Mouse (Mus musculus): ENCODE data around the gene 1700067P10Rik. TPM values are rescaled to one million over a fixed set of nuclear protein-coding genes. Genes with fewer than 3 reads are reported as not detected.

The 1700067P10Rik gene
- polyA plus RNA-seq, 1 experiment from 2014 or later: not detected

GRCm38 (mm10) chr17:48094820-48095680 lies 5.9 kb downstream of the 1700067P10Rik start:
- Histone ChIP-seq H3K9me3 (ENCODE audit: low read length) (no peaks in the 10 kb centered on the region), H3K27ac (ENCODE audit: low read length) (no peak overlapping the region), H3K4me2 (replicated peaks; ENCODE audit: low read depth, low read length) (no peak overlapping the region), H3K27me3 (replicated peaks; ENCODE audit: insufficient read depth, low read length) (peaks cover 29% of the 10 kb centered on the region), H3K9ac (replicated peaks; ENCODE audit: low read depth) (no peak overlapping the region), H3K4me1 (ENCODE audit: insufficient read depth, low read depth, low read length) (peaks cover 7% of the 10 kb centered on the region; the same call in 1 of the 2 replicates), H3K4me3 (ENCODE audit: low read depth, low read length) (no peak overlapping the region), H3K36me3 (ENCODE audit: insufficient read depth, low read length) (no peaks in the 10 kb centered on the region)
- DNase-seq (ENCODE audit: low spot score) (no peak), ATAC-seq (no peak)
- WGBS: 11% methylated on average over 20 of the region's 20 CpGs
- TF ChIP-seq CTCF (IDR thresholded peaks at IDR 0.05) (no peak), EP300 (IDR thresholded peaks at IDR 0.05) (no peak)

DNA sequence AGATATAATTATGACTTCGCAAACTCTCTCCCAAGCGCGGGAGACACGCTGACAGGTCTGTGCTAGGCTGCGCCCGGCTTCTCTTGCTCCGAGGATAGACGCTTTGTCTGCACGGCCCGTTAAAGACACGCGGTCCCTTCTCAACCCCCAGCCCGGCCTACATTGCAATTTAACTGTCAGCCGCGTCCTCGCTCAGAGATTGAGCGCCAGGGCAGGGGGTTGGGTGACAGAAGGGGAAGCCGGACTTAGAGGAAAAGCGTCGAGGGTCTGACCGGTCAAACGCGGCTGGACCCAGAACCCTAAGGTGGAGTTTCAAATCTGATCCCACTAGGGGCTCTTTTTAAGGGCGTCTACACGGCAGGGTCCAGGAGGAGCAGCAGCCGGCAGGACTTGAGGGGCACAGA lies 6.6 kb downstream of the 1700067P10Rik start:
- Histone ChIP-seq H3K27ac (ENCODE audit: low read length) (no peak overlapping the region), H3K9ac (replicated peaks; ENCODE audit: low read depth) (no peak overlapping the region), H3K4me2 (replicated peaks; ENCODE audit: low read depth, low read length) (0 out of 2 replicates have a peak overlapping the region, but pooled peaks have one; percentile 5), H3K4me3 (ENCODE audit: low read depth, low read length) (0 out of 2 replicates have a peak overlapping the region, but pooled peaks have one; percentile 4), H3K27me3 (replicated peaks; ENCODE audit: insufficient read depth, low read length) (peaks cover 29% of the 10 kb centered on the region), H3K36me3 (ENCODE audit: insufficient read depth, low read length) (no peaks in the 10 kb centered on the region), H3K4me1 (ENCODE audit: insufficient read depth, low read depth, low read length) (peaks cover 7% of the 10 kb centered on the region; the same call in 1 of the 2 replicates), H3K9me3 (ENCODE audit: low read length) (no peaks in the 10 kb centered on the region)
- TF ChIP-seq CTCF (IDR thresholded peaks at IDR 0.05) (no peak), EP300 (IDR thresholded peaks at IDR 0.05) (no peak)
- WGBS: 3% methylated on average over 26 of the region's 26 CpGs
- DNase-seq (ENCODE audit: low spot score): no peak
- no peak for ATAC-seq

- Histone ChIP-seq H3K4me3 (ENCODE audit: low read depth, low read length) (0 out of 2 replicates have a peak overlapping the region, but pooled peaks have one; percentile 8), H3K4me2 (replicated peaks; ENCODE audit: low read depth, low read length) (no peak overlapping the region), H3K9me3 (ENCODE audit: low read length) (no peaks in the 10 kb centered on the region), H3K4me1 (ENCODE audit: insufficient read depth, low read depth, low read length) (peaks cover 7% of the 10 kb centered on the region; the same call in 1 of the 2 replicates), H3K27me3 (replicated peaks; ENCODE audit: insufficient read depth, low read length) (peaks cover 29% of the 10 kb centered on the region), H3K27ac (ENCODE audit: low read length) (no peak overlapping the region), H3K36me3 (ENCODE audit: insufficient read depth, low read length) (no peaks in the 10 kb centered on the region), H3K9ac (replicated peaks; ENCODE audit: low read depth) (no peak overlapping the region)
- no peak for TF ChIP-seq CTCF (IDR thresholded peaks at IDR 0.05)
- TF ChIP-seq EP300 (IDR thresholded peaks at IDR 0.05): no peak
- WGBS: 12% methylated on average over 17 of the region's 17 CpGs
- ATAC-seq: no peak
- no peak for DNase-seq (ENCODE audit: low spot score)
Observed at GRCm38 (mm10) chr17:48096321-48096720, 7.2 kb downstream of the 1700067P10Rik start.

DNA sequence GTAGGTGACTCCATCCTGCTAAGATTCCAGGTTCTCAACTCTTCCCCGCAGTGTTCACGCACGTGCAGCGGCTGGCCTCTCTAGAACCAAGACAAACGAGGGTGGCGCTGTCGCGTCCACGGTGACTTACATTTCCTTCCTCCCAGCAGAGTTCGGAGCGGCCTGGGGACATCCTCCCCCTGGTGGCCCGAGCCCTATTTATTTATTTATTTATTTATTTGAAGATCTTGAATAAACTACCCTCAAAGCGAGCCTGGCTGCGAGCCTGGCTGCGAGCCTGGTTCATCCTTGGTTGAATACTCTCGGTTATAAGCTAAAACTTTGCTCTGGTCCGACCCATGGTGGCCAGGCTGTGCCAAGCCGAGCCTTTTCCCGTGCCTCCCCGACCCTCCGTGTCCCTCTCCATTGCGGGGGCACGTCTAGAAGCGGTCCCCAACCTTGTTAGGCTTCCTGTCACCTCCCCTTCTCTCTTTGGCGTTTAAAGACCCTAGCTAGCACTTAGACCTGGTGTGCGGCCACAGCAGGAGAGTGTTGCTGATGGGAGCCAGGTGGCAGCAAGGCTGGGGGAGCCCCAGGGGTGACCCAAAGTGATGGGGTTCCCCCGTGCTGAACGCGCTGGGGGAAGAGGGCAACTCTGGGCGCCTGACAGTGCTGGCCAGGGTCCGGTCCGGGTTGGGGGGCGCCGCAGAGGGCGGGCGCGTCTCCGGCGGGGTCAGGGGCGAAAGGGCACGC lies 8.1 kb downstream of the 1700067P10Rik start:
- DNase-seq (ENCODE audit: low spot score) (peak; percentile 84), ATAC-seq (peak; percentile 73)
- Histone ChIP-seq H3K4me2 (replicated peaks; ENCODE audit: low read depth, low read length) (peak overlapping the region; percentile 53), H3K4me3 (ENCODE audit: low read depth, low read length) (peak overlapping the region; percentile 27), H3K9me3 (ENCODE audit: low read length) (no peaks in the 10 kb centered on the region), H3K36me3 (ENCODE audit: insufficient read depth, low read length) (no peaks in the 10 kb centered on the region), H3K27me3 (replicated peaks; ENCODE audit: insufficient read depth, low read length) (peaks cover 29% of the 10 kb centered on the region), H3K9ac (replicated peaks; ENCODE audit: low read depth) (no peak overlapping the region), H3K27ac (ENCODE audit: low read length) (no peak overlapping the region), H3K4me1 (ENCODE audit: insufficient read depth, low read depth, low read length) (peaks cover 7% of the 10 kb centered on the region; the same call in 1 of the 2 replicates)
- under 1% methylated on average over 38 of the region's 41 CpGs for WGBS
- no peak for TF ChIP-seq EP300 (IDR thresholded peaks at IDR 0.05)
- TF ChIP-seq CTCF (IDR thresholded peaks at IDR 0.05): peak; percentile 77

DNA sequence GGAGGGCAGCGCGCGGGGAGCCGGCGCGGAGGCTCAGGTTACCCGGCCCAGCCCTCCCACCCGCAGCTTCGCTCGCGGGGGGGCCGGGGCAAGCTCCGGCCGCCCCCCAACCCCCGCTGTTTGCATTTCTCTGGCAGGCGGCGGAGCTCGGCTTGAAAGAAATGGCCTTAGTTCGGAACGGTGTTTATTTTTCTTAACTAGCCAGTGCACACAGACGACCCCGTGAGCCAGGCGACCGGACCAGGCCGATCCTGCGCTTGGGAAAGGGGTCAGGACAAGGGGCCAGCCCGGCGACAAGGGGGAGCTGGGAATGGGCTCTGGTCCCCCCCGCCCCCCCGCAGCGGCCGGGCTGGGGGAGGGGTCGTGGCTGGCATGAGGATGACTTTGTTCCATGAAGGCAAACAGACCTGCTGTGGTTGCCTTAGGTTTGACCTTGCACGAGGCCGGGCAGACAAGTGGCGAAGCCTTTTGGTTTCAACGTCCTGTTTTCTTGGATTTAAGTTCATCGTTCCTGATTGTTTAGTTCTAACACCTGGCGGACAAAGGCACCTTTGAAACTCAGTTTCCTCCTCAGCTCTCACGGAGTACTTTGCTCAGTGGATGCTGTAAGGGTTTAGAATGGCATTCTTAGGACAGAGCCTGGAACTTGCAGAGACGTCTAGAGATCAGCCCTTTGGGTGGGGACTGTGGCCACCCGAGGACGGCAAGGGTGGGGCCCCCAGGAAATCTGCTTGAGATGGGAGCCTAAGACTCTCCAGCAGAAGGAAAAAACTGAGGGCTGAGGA lies 8.8 kb downstream of the 1700067P10Rik start:
- Histone ChIP-seq H3K27me3 (replicated peaks; ENCODE audit: insufficient read depth, low read length) (peaks cover 29% of the 10 kb centered on the region), H3K4me2 (replicated peaks; ENCODE audit: low read depth, low read length) (peak overlapping the region; percentile 53), H3K9me3 (ENCODE audit: low read length) (no peaks in the 10 kb centered on the region), H3K36me3 (ENCODE audit: insufficient read depth, low read length) (no peaks in the 10 kb centered on the region), H3K27ac (ENCODE audit: low read length) (no peak overlapping the region), H3K9ac (replicated peaks; ENCODE audit: low read depth) (peak overlapping the region; percentile 26; the same call in 1 of the 2 replicates), H3K4me3 (ENCODE audit: low read depth, low read length) (peak overlapping the region; percentile 27), H3K4me1 (ENCODE audit: insufficient read depth, low read depth, low read length) (peaks cover 7% of the 10 kb centered on the region; the same call in 1 of the 2 replicates)
- no peak for TF ChIP-seq CTCF (IDR thresholded peaks at IDR 0.05)
- TF ChIP-seq EP300 (IDR thresholded peaks at IDR 0.05): no peak
- under 1% methylated on average over 36 of the region's 43 CpGs for WGBS
- DNase-seq (ENCODE audit: low spot score): no peak
- ATAC-seq: no peak
